Mouse (Mus musculus): ENCODE results near the gene Fut2. TPM values are rescaled to one million over a fixed set of nuclear protein-coding genes. Genes with fewer than 3 reads are reported as not detected.
A peak's percentile ranks its signal among the peaks of the same experiment; 100 is the strongest.

Fut2 gene
- total RNA-seq, 2 experiments from 2014 or later = 0.11 TPM; not detected in 1

GRCm38 (mm10) chr7:45702809-45703520 lies 36.8 kb upstream of the Fut2 start:
- no peak for DNase-seq

- DNase-seq = no peak
Measured at GRCm38 (mm10) chr7:45702316-45702715, 36.1 kb upstream of the Fut2 start.

GRCm38 (mm10) chr7:45701607-45702006 lies 35.4 kb upstream of the Fut2 start:
- DNase-seq = peak; percentile 11

- peak; percentile 36 for DNase-seq
Measured at GRCm38 (mm10) chr7:45701072-45701471, 34.9 kb upstream of the Fut2 start.

- DNase-seq = peak; percentile 66
Measured at GRCm38 (mm10) chr7:45700301-45701015, 34.3 kb upstream of the Fut2 start.

GRCm38 (mm10) chr7:45699523-45700141 lies 33.4 kb upstream of the Fut2 start, which contains the start of gene Car11:
TSS of gene Car11 (plus strand) at chr7:45699843.
- peak; percentile 36 for DNase-seq

GRCm38 (mm10) chr7:45697894-45698293 lies 31.7 kb upstream of the Fut2 start:
- DNase-seq = no peak

GRCm38 (mm10) chr7:45695098-45695497 lies 28.9 kb upstream of the Fut2 start:
- DNase-seq = no peak

- DNase-seq = no peak
Measured at GRCm38 (mm10) chr7:45693921-45694591, 27.9 kb upstream of the Fut2 start, which contains the start of gene Sec1. TSS of gene Sec1 (minus strand) at chr7:45694402.

- DNase-seq = no peak
Measured at GRCm38 (mm10) chr7:45692364-45692763, 26.2 kb upstream of the Fut2 start.

GRCm38 (mm10) chr7:45689800-45690199 lies 23.6 kb upstream of the Fut2 start:
- DNase-seq = no peak

GRCm38 (mm10) chr7:45689099-45689498 lies 22.9 kb upstream of the Fut2 start:
- no peak for DNase-seq

GRCm38 (mm10) chr7:45686841-45687240 lies 20.6 kb upstream of the Fut2 start:
- DNase-seq = no peak

GRCm38 (mm10) chr7:45685811-45686210 lies 19.6 kb upstream of the Fut2 start:
- DNase-seq = no peak

- DNase-seq = no peak
Measured at GRCm38 (mm10) chr7:45683396-45684050, 17.3 kb upstream of the Fut2 start, which contains the start of gene Ntn5. TSS of gene Ntn5 (plus strand) at chr7:45684022.

GRCm38 (mm10) chr7:45682144-45683126 lies 16.2 kb upstream of the Fut2 start:
- DNase-seq = peak; percentile 92

GRCm38 (mm10) chr7:45681046-45681736 lies 15.0 kb upstream of the Fut2 start:
- DNase-seq = no peak

GRCm38 (mm10) chr7:45679966-45680621 lies 13.9 kb upstream of the Fut2 start:
- DNase-seq = no peak

- no peak for DNase-seq
Measured at GRCm38 (mm10) chr7:45678513-45678912, 12.3 kb upstream of the Fut2 start.

All from gastrocnemius, postnatal 10 days (tissue).